Mouse (Mus musculus) hematopoietic stem cell, adult 5-6 weeks (primary cell): ENCODE results near the gene 3110040M04Rik. TPM values are rescaled to one million over a fixed set of nuclear protein-coding genes. Genes with fewer than 3 reads are reported as not detected.
A peak's percentile ranks its signal among the peaks of the same experiment; 100 is the strongest.
"Not testable (repeated sequence)": the region's sequence is repeated elsewhere in the genome, so short reads cannot be mapped to it uniquely, and the experiment has no call there.

Experiments
- ATAC-seq, 2 experiments: fragments of 125-278 bp in 1 of 2; replicated peaks in 1 of 2; 2 replicates each; pipeline ENCODE4 v1.8.0; 2016 to 2017; ENCODE audit warnings: inconsistent platforms in 2 of 2, mild to moderate bottlenecking in 2 of 2, moderate number of reproducible peaks in 2 of 2, low read depth in 1 of 2, moderate TSS enrichment in 1 of 2; ENCODE audit not compliant: low FRiP score in 2 of 2, poor library complexity in 2 of 2, severe bottlenecking in 2 of 2, insufficient read depth in 1 of 2, low TSS enrichment in 1 of 2
- total RNA-seq: library from RNA; stranded (forward); fragments of 172-1452, 232-1000 nt; gene quantifications from 2 replicates; pipeline ENCODE4 v1.2.3, GENCODE M21; 2017

The 3110040M04Rik gene
- total RNA-seq, 1 experiment from 2014 or later = not detected

- ATAC-seq = not testable (repeated sequence)
These were observed 17.7 kb upstream of the 3110040M04Rik start for GRCm38 (mm10) chr1:151186186-151186585.

GRCm38 (mm10) chr1:151186879-151187424, 17.0 kb upstream of the 3110040M04Rik start:
- not testable (repeated sequence) for ATAC-seq

GRCm38 (mm10) chr1:151188469-151188868, 15.5 kb upstream of the 3110040M04Rik start:
- no peak for ATAC-seq

GRCm38 (mm10) chr1:151192075-151192474, 11.8 kb upstream of the 3110040M04Rik start, which contains the start of gene Gm8947:
Gm8947 (plus strand) TSS chr1:151192376.
- not testable (repeated sequence) for ATAC-seq

GRCm38 (mm10) chr1:151192739-151193138, 11.2 kb upstream of the 3110040M04Rik start:
- not testable (repeated sequence) for ATAC-seq

- ATAC-seq = not testable (repeated sequence)
These were observed 7.9 kb upstream of the 3110040M04Rik start for GRCm38 (mm10) chr1:151195986-151196385.

- not testable (repeated sequence) for ATAC-seq
These were observed 7.2 kb upstream of the 3110040M04Rik start for GRCm38 (mm10) chr1:151196690-151197089.

- ATAC-seq = not testable (repeated sequence)
These were observed 5.8 kb upstream of the 3110040M04Rik start, which contains the start of gene Gm47995 for GRCm38 (mm10) chr1:151198120-151198519. Gm47995 (plus strand) TSS chr1:151198448.

GRCm38 (mm10) chr1:151200620-151201019, 3.3 kb upstream of the 3110040M04Rik start:
- ATAC-seq = not testable (repeated sequence)

GRCm38 (mm10) chr1:151202771-151203170, 1.1 kb upstream of the 3110040M04Rik start:
- peak; percentile 14 to 22; a peak in 1 of 4 replicates for ATAC-seq

- not testable (repeated sequence) for ATAC-seq
These were observed 4.6 kb downstream of the 3110040M04Rik start for GRCm38 (mm10) chr1:151208493-151208892.

GRCm38 (mm10) chr1:151208944-151209343, 5.0 kb downstream of the 3110040M04Rik start:
- not testable (repeated sequence) for ATAC-seq

- ATAC-seq = not testable (repeated sequence)
These were observed 6.0 kb downstream of the 3110040M04Rik start, which contains the start of gene Gm47996 for GRCm38 (mm10) chr1:151209824-151210355. Gm47996 (plus strand) TSS chr1:151210131.

GRCm38 (mm10) chr1:151211666-151212065, 7.7 kb downstream of the 3110040M04Rik start:
- ATAC-seq = not testable (repeated sequence)

GRCm38 (mm10) chr1:151214862-151215261, 10.9 kb downstream of the 3110040M04Rik start:
- no peak for ATAC-seq

- no peak for ATAC-seq
These were observed 12.1 kb downstream of the 3110040M04Rik start for GRCm38 (mm10) chr1:151215985-151216384.

GRCm38 (mm10) chr1:151216417-151216816, 12.5 kb downstream of the 3110040M04Rik start:
- ATAC-seq = no peak

- ATAC-seq = peak; percentile 50 to 58; a peak in 1 of 4 replicates
These were observed 15.1 kb downstream of the 3110040M04Rik start for GRCm38 (mm10) chr1:151219045-151219444.

- no peak for ATAC-seq
These were observed 16.2 kb downstream of the 3110040M04Rik start for GRCm38 (mm10) chr1:151220098-151220497.
